Mouse (Mus musculus): ENCODE data around the gene Enkd1. TPM values are rescaled to one million over a fixed set of nuclear protein-coding genes. Genes with fewer than 3 reads are reported as not detected.
A peak's percentile ranks its signal among the peaks of the same experiment; 100 is the strongest.

Gene Enkd1
- polyA plus RNA-seq (2012; rRNA removed), result 84.2 and 98.6 TPM in 2 replicates

DNA sequence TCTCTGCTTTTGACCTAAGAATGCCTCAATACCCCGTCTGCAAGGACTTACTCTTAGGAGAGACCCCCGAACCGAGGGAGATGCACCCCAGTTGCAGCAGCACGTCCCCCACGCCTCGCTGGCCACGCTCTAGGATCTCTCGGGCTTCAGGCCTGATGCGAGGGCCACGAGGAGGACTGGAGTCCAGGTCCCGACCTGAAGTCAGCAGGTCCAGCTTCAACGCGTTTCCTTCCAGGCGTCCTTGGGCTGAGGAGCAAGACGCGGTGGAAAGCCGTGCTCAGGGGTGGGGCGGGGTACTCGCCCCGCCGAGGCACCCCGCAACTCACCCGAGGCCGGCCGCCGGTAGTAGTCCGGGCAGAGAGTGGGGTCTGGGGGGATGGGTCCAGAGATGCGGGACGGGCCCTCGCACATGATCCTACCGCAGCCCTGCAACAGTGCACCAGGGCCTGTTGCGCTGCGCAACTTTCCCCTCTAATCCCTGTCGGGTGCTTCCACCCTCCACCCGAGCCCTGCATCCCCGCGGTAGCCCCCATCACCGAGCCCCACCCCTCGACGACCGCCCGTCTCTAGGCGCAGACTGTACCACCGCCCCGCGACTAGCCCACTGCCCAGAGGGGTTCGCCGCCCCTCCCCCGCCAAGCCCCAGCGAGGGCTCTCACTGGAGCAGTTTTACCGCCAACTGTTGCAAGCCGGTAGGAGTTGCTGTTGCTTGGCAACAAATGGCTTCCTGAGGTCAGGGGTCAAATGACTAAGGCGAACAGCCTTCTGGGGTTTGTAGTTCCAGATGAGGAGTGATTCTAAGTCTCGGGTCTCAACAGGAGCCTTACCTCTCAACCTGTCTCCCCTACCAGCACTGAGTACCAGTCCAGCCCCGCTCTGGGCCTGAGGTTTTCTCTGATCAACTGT is at the start of gene Enkd1, which contains the start of gene 4933405L10Rik:
TSS of gene Enkd1 (minus strand) at position 713 of the 906 bp plus-strand sequence.
TSS of gene 4933405L10Rik (plus strand) at position 158 of the 906 bp plus-strand sequence.
- no peaks in the 10 kb centered on the region for H3K27me3 ChIP-seq (ENCODE audit: control insufficient read depth, insufficient read depth, low read length)
- H3K4me3 ChIP-seq (ENCODE audit: control insufficient read depth, low read depth, low read length), result peak within 1 kb of the TSS; percentile 90
- H3K36me3 ChIP-seq (ENCODE audit: control insufficient read depth, insufficient read depth, low read length), result no peaks in the 10 kb centered on the region
- peak within 1 kb of the TSS; percentile 83 for H3K27ac ChIP-seq (ENCODE audit: control insufficient read depth, insufficient read depth, low read depth, low read length)
- peaks cover 25% of the 10 kb centered on the region for H3K4me1 ChIP-seq (ENCODE audit: control insufficient read depth, insufficient read depth, low read length)
- no peak for TF ChIP-seq CTCF (IDR thresholded peaks at IDR 0.05; ENCODE audit: control insufficient read depth, insufficient read depth, insufficient replicate concordance, low read depth, low read length)
- peak; percentile 53 for TF ChIP-seq POLR2A (IDR thresholded peaks at IDR 0.05; ENCODE audit: control insufficient read depth, low read depth, low read length)

DNA sequence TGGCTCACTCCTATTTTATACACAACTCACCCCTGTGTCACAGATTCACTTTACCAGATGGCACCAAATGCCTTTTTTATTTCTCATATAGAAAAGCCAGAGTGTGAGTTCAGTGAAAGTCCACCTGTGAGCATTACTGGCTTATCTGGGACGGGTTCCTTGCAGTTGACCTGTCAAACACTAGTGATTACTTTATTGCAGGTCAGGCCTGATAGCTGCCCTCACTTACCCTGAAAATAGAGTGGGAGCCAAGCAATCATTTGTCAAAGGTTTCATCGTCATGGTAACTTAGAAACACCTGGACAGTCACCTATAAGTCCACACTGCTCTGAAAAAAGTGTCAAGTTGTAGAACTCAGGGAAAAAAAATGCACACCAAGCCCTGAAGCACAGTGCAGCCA is 46.7 kb upstream of the Enkd1 start:
- peaks cover 6% of the 10 kb centered on the region for H3K4me1 ChIP-seq (ENCODE audit: control insufficient read depth, insufficient read depth, low read length)
- no peaks in the 10 kb centered on the region for H3K27me3 ChIP-seq (ENCODE audit: control insufficient read depth, insufficient read depth, low read length)
- TF ChIP-seq POLR2A (IDR thresholded peaks at IDR 0.05; ENCODE audit: control insufficient read depth, low read depth, low read length) (no peak), CTCF (IDR thresholded peaks at IDR 0.05; ENCODE audit: control insufficient read depth, insufficient read depth, insufficient replicate concordance, low read depth, low read length) (no peak)
- no peak overlapping the region for H3K27ac ChIP-seq (ENCODE audit: control insufficient read depth, insufficient read depth, low read depth, low read length)
- no peaks in the 10 kb centered on the region for H3K36me3 ChIP-seq (ENCODE audit: control insufficient read depth, insufficient read depth, low read length)
- no peak overlapping the region for H3K4me3 ChIP-seq (ENCODE audit: control insufficient read depth, low read depth, low read length)

DNA sequence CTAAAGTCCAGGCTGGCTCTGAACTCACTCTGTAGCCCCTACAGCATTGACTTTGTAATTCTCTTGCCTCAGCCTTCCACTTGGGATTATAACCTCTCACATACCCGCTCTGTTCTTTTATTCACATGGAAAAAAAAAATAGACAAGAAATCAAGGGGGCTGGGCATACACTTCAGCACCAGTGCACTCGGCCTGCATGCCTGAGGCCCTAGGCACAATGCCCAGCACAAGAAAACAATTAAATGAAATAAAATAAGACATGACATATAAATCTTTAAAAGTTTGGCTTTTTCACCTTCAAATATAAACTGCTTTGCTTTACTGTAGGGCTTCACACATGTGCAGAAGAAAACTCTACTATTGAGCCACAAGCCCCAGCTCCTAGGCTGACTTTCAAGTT is 45.9 kb upstream of the Enkd1 start:
- Histone ChIP-seq H3K27me3 (ENCODE audit: control insufficient read depth, insufficient read depth, low read length) (no peaks in the 10 kb centered on the region), H3K4me1 (ENCODE audit: control insufficient read depth, insufficient read depth, low read length) (peaks cover 6% of the 10 kb centered on the region), H3K27ac (ENCODE audit: control insufficient read depth, insufficient read depth, low read depth, low read length) (no peak overlapping the region), H3K36me3 (ENCODE audit: control insufficient read depth, insufficient read depth, low read length) (no peaks in the 10 kb centered on the region), H3K4me3 (ENCODE audit: control insufficient read depth, low read depth, low read length) (no peak overlapping the region)
- TF ChIP-seq CTCF (IDR thresholded peaks at IDR 0.05; ENCODE audit: control insufficient read depth, insufficient read depth, insufficient replicate concordance, low read depth, low read length) (no peak), POLR2A (IDR thresholded peaks at IDR 0.05; ENCODE audit: control insufficient read depth, low read depth, low read length) (no peak)

DNA sequence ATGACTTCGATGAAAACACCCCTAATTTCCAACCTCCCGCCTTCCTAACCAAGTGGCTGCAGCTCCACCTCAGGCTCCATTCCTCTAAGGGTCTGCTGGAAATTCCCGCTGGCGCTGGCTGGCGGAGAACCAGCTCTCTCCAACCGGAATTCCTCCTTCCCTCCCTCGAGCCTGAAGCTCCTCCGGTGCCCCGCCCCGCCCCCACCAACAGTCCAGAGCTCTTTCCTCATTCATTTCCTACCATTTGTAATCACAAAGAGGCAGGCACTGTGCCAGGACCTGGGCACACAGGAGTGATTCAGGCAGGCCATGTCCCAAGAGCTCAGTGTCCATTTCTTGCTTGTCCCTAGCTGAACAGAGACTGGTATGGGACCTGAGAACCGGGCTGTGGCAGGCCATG is 42.6 kb upstream of the Enkd1 start:
- Histone ChIP-seq H3K36me3 (ENCODE audit: control insufficient read depth, insufficient read depth, low read length) (no peaks in the 10 kb centered on the region), H3K27me3 (ENCODE audit: control insufficient read depth, insufficient read depth, low read length) (no peaks in the 10 kb centered on the region), H3K27ac (ENCODE audit: control insufficient read depth, insufficient read depth, low read depth, low read length) (no peak overlapping the region), H3K4me3 (ENCODE audit: control insufficient read depth, low read depth, low read length) (no peak overlapping the region), H3K4me1 (ENCODE audit: control insufficient read depth, insufficient read depth, low read length) (no peaks in the 10 kb centered on the region)
- TF ChIP-seq CTCF (IDR thresholded peaks at IDR 0.05; ENCODE audit: control insufficient read depth, insufficient read depth, insufficient replicate concordance, low read depth, low read length) (no peak), POLR2A (IDR thresholded peaks at IDR 0.05; ENCODE audit: control insufficient read depth, low read depth, low read length) (no peak)

DNA sequence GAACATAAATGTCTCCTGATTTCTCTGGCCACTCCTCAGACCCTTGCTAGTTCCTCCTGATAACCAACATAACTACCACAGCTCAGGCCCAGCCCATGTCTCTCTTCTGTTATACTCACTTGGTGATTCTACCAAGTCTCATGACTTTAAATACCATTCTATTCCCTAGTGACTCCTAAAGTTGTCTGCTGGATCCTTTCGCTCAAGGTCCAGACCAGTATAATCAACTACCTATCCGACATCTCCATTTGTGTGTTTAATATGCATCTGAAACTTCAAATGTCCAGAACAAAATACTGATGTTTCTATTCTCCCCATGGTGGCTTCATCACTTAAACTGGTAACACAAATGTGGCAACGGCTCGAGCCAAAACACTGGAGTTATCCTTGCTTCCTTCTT is 35.3 kb upstream of the Enkd1 start:
- no peak overlapping the region for H3K27ac ChIP-seq (ENCODE audit: control insufficient read depth, insufficient read depth, low read depth, low read length)
- H3K36me3 ChIP-seq (ENCODE audit: control insufficient read depth, insufficient read depth, low read length), result no peaks in the 10 kb centered on the region
- H3K27me3 ChIP-seq (ENCODE audit: control insufficient read depth, insufficient read depth, low read length), result no peaks in the 10 kb centered on the region
- TF ChIP-seq POLR2A (IDR thresholded peaks at IDR 0.05; ENCODE audit: control insufficient read depth, low read depth, low read length), result no peak
- TF ChIP-seq CTCF (IDR thresholded peaks at IDR 0.05; ENCODE audit: control insufficient read depth, insufficient read depth, insufficient replicate concordance, low read depth, low read length), result no peak
- H3K4me3 ChIP-seq (ENCODE audit: control insufficient read depth, low read depth, low read length), result no peak overlapping the region
- no peaks in the 10 kb centered on the region for H3K4me1 ChIP-seq (ENCODE audit: control insufficient read depth, insufficient read depth, low read length)

DNA sequence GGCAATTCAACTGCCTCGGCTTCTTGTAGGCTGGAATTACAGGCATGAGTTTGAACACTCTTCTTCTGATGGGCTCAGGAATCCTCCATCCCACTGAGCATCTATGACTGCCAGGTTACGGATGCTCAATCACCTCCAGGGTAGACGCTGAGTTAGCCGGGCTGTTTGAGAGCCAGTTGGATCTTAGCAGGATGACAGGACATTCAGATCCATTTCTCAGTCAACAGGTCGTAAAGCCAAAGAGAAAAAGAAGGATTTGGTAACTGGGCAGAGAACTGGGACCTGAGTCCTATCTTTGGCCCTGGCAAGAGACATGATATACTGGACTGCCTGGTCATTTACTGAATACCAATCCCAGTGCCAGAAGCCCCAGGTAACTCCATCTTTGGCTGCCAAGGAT is 31.2 kb upstream of the Enkd1 start:
- no peaks in the 10 kb centered on the region for H3K27me3 ChIP-seq (ENCODE audit: control insufficient read depth, insufficient read depth, low read length)
- TF ChIP-seq POLR2A (IDR thresholded peaks at IDR 0.05; ENCODE audit: control insufficient read depth, low read depth, low read length), result no peak
- TF ChIP-seq CTCF (IDR thresholded peaks at IDR 0.05; ENCODE audit: control insufficient read depth, insufficient read depth, insufficient replicate concordance, low read depth, low read length), result no peak
- no peaks in the 10 kb centered on the region for H3K4me1 ChIP-seq (ENCODE audit: control insufficient read depth, insufficient read depth, low read length)
- H3K4me3 ChIP-seq (ENCODE audit: control insufficient read depth, low read depth, low read length), result no peak overlapping the region
- H3K36me3 ChIP-seq (ENCODE audit: control insufficient read depth, insufficient read depth, low read length), result no peaks in the 10 kb centered on the region
- no peak overlapping the region for H3K27ac ChIP-seq (ENCODE audit: control insufficient read depth, insufficient read depth, low read depth, low read length)

DNA sequence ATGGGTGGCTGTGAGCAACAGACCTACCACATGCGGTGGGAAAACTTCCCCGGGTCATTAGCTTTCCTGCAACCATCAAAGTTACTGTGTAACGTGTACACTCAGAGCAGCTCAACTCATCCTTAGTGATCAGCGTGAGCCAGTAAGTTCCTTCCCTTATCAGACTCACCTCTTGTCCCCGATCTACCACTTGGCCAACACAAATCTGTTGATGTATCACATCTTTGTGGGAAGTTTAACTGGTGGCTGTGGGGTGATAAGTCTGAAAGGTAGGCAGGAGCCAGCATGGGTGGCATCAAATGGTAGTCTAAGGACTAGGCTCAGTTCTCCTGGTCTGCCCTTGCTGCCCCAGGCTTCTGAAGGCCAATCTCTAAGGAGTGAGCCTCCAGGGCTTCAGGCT is 24.2 kb upstream of the Enkd1 start:
- TF ChIP-seq CTCF (IDR thresholded peaks at IDR 0.05; ENCODE audit: control insufficient read depth, insufficient read depth, insufficient replicate concordance, low read depth, low read length) (no peak), POLR2A (IDR thresholded peaks at IDR 0.05; ENCODE audit: control insufficient read depth, low read depth, low read length) (no peak)
- no peak overlapping the region for H3K27ac ChIP-seq (ENCODE audit: control insufficient read depth, insufficient read depth, low read depth, low read length)
- no peaks in the 10 kb centered on the region for H3K27me3 ChIP-seq (ENCODE audit: control insufficient read depth, insufficient read depth, low read length)
- no peaks in the 10 kb centered on the region for H3K4me1 ChIP-seq (ENCODE audit: control insufficient read depth, insufficient read depth, low read length)
- H3K36me3 ChIP-seq (ENCODE audit: control insufficient read depth, insufficient read depth, low read length), result no peaks in the 10 kb centered on the region
- no peak overlapping the region for H3K4me3 ChIP-seq (ENCODE audit: control insufficient read depth, low read depth, low read length)
